Mouse (Mus musculus): ENCODE measurements around the gene Cpped1.

DNA sequence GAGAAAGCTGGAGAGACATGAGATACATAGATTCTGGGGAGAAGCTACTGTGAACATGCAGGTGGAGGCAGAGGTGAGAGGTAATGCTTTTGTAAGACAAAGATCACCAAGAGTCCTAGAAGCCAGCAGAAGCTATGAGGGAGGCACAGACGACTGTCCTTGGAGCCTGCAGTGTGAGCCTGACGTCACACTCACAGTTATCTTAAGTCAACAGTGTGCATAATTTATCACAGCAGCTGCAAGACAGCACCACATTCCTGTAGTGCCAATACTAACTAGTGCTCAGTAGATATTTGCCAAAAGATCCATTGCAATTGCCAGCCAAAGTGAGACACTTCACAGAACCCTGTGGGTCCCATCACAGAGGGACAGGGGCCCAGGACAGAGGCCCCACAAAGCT, 127.2 kb downstream of the Cpped1 start:
- no peak for TF ChIP-seq GABPA (IDR thresholded peaks at IDR 0.05; ENCODE audit: insufficient replicate concordance, low read depth, low read length)
- TF ChIP-seq TCF12 (IDR thresholded peaks at IDR 0.05; ENCODE audit: low read depth, low read length) = no peak
- no peak for TF ChIP-seq POLR2A (IDR thresholded peaks at IDR 0.05; ENCODE audit: low read depth, low read length)
- TF ChIP-seq NRF1 (IDR thresholded peaks at IDR 0.05; ENCODE audit: low read depth, low read length) = no peak
- TF ChIP-seq CTCF (conservative IDR thresholded peaks at IDR 0.05 in 1 of 2, IDR thresholded peaks at IDR 0.05 in 1 of 2; ENCODE audit: low read depth in 2 of 2, low read length in 2 of 2) = no peak
- no peak for TF ChIP-seq EP300 (IDR thresholded peaks at IDR 0.05; ENCODE audit: low read length)
- TF ChIP-seq MYC (IDR thresholded peaks at IDR 0.05; ENCODE audit: low read depth, low read length) = no peak
- no peak for TF ChIP-seq ELF1 (IDR thresholded peaks at IDR 0.05; ENCODE audit: low read depth, low read length)
- TF ChIP-seq JUND (conservative IDR thresholded peaks at IDR 0.05; ENCODE audit: low read depth, low read length) = no peak

Measured in CH12.LX (cell line).